Mouse (Mus musculus): ENCODE measurements around the gene Trim72. TPM values are rescaled to one million over a fixed set of nuclear protein-coding genes. Genes with fewer than 3 reads are reported as not detected.

Trim72 gene
- polyA plus RNA-seq, 3 experiments from 2014 or later, result not detected

DNA sequence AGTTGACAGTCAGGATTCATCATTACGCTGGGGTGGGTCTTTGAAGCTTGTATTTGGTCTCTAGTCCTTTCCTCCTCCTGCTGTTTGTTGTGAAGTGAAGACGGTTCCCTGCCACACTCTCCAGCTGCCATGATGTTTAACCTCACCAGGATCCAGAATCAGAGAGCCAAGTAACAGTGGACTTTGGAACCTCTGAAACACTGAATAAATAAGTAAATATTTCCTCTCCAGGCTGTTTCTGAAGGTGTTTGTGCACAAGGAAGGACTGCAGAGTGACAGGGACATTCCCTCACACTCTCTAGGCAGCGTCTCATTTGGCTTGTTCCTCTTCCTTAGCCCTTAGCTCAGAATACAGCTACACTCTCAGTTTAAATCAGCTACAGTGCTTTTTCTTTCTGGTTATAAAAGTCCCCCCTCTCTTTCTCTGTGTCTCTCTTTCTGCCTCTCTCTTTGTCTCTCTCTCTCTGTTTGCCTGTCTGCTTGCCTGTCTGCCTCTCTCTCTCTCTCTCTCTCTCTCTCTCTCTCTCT is 53.2 kb downstream of the Trim72 start:
- ATAC-seq, result no peak

DNA sequence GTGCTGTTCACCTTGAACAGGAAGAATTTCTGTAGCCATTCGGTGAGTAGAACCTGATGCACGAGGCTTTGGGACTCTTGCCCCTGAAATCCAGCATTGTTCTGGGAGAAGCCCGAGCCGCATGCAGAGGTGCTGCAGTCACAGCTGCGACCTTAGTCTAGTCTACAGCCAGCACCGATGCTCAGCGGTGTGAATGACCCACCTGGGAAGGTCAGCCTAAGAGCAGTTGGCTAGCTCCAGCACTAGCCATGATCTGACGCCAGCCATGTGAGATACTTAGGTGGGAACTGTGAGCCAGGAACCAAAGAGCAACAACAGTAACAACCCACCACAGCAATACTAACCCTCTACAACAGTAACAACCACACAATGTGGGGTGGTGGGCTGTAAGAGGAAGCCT is 54.1 kb downstream of the Trim72 start:
- ATAC-seq, result no peak

DNA sequence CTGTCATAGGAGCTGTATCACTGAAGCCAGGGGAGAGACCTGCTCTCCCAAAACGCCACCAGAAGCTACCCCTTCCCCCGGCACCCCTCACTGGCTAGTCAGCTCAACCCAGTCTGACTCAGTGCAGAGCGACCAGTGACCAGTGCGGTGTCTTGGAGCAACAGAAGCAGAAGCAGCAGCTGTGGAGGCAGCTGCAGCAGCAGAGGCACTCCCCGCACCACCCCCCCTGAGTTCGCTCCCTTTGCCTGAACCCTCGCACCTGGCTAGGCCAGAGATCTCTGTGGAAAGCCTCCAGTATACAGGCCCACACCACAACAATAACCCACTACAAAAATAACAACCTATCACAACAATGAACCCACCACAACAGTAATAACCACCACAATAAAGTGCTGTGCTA is 54.8 kb downstream of the Trim72 start:
- no peak for ATAC-seq

DNA sequence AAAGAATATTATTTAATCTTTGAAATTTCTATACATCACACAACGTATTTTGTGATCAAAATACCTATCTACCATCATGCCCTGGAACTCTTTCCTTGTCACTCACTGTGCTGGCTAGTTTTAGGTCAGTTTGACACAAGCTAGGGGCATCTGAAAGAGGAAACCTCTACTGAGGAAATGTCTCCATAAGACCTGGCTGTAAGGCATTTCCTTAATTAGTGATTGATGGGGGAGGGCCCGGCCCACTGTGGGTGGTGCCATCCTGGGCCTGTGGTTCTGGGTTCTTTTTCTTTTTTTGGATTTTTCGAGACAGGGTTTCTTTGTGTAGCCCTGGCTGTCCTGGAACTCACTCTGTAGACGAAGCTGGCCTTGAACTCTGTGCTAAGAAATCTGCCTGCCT is 55.3 kb downstream of the Trim72 start:
- ATAC-seq, result no peak

Other genes starting within 250 kb of the Trim72 start
- gene Orai3, start 234.1 kb upstream of the Trim72 start, polyA plus RNA-seq (2017; shearing (Covaris generic)), result 10 to 100 TPM; 11.3 to 14.3 (median 14.2) TPM
- gene Setd1a, start 227.3 kb upstream of the Trim72 start, polyA plus RNA-seq (2017; shearing (Covaris generic)), result 1 to 10 TPM; 3.9 to 7.9 (median 6.8) TPM
- gene Gm49388, start 218.3 kb upstream of the Trim72 start, polyA plus RNA-seq (2017; shearing (Covaris generic)), result not detected
- gene Hsd3b7, start 203.3 kb upstream of the Trim72 start, polyA plus RNA-seq (2017; shearing (Covaris generic)), result 1 to 10 TPM; 3.6 to 5.5 (median 5.2) TPM
- 10 to 100 TPM; 38.1 to 69.3 (median 57.4) TPM for gene Stx4a, start 179.7 kb upstream of the Trim72 start, polyA plus RNA-seq (2017; shearing (Covaris generic))
- gene Stx1b, start 179.4 kb upstream of the Trim72 start, polyA plus RNA-seq (2017; shearing (Covaris generic)), result under 1 TPM in 1 of 3 experiments, not detected in 2; 0.09 TPM
- gene Zfp646, start 127.7 kb upstream of the Trim72 start, polyA plus RNA-seq (2017; shearing (Covaris generic)), result 10 to 100 TPM; 17.4 to 29.8 (median 23.1) TPM
- 10 to 100 TPM in 2 of 3 experiments, 1 to 10 TPM in 1; 8.6 to 11.1 (median 10.7) TPM for gene Zfp668, start 127.1 kb upstream of the Trim72 start, polyA plus RNA-seq (2017; shearing (Covaris generic))
- gene Prss53, start 113.0 kb upstream of the Trim72 start, polyA plus RNA-seq (2017; shearing (Covaris generic)), result under 1 TPM in 2 of 3 experiments, not detected in 1; 0.54 TPM
- gene Gm21974, start 108.5 kb upstream of the Trim72 start, polyA plus RNA-seq (2017; shearing (Covaris generic)), result not detected
- gene Vkorc1, start 108.3 kb upstream of the Trim72 start, polyA plus RNA-seq (2017; shearing (Covaris generic)), result 10 to 100 TPM; 22.2 to 56.5 (median 56.1) TPM
- gene Bckdk, start 99.9 kb upstream of the Trim72 start, polyA plus RNA-seq (2017; shearing (Covaris generic)), result 10 to 100 TPM; 64.4 to 75.5 (median 66.0) TPM
- gene Kat8, start 91.4 kb upstream of the Trim72 start, polyA plus RNA-seq (2017; shearing (Covaris generic)), result 10 to 100 TPM; 18.5 to 41.8 (median 34.5) TPM
- gene Prss8, start 73.8 kb upstream of the Trim72 start, polyA plus RNA-seq (2017; shearing (Covaris generic)), result not detected
- gene Prss36, start 57.2 kb upstream of the Trim72 start, polyA plus RNA-seq (2017; shearing (Covaris generic)), result 1 to 10 TPM; 1.5 to 3.7 (median 3.0) TPM
- gene Fus, start 36.5 kb upstream of the Trim72 start, polyA plus RNA-seq (2017; shearing (Covaris generic)), result 10 to 100 TPM; 42.5 to 56.3 (median 52.6) TPM
- 100 to 1,000 TPM; 229 to 406 (median 231) TPM for gene Pycard, start 10.1 kb upstream of the Trim72 start, polyA plus RNA-seq (2017; shearing (Covaris generic))
- 1 to 10 TPM in 2 of 3 experiments, under 1 TPM in 1; 0.09 to 1.2 (median 1.1) TPM for gene Itgam, start 58.7 kb downstream of the Trim72 start, polyA plus RNA-seq (2017; shearing (Covaris generic))
- gene Gm49368, start 58.7 kb downstream of the Trim72 start, polyA plus RNA-seq (2017; shearing (Covaris generic)), result under 1 TPM in 1 of 3 experiments, not detected in 2; 0.87 TPM
- 1 to 10 TPM in 1 of 3 experiments, not detected in 2; 1.1 TPM for gene Itgax, start 125.6 kb downstream of the Trim72 start, polyA plus RNA-seq (2017; shearing (Covaris generic))
- gene Itgad, start 150.4 kb downstream of the Trim72 start, polyA plus RNA-seq (2017; shearing (Covaris generic)), result 1 to 10 TPM in 1 of 3 experiments, not detected in 2; 1.0 TPM
- 1 to 10 TPM in 1 of 3 experiments, not detected in 2; 1.5 TPM for gene Cox6a2, start 202.4 kb downstream of the Trim72 start, polyA plus RNA-seq (2017; shearing (Covaris generic))
- 1 to 10 TPM; 4.9 to 5.6 (median 5.5) TPM for gene Armc5, start 233.4 kb downstream of the Trim72 start, polyA plus RNA-seq (2017; shearing (Covaris generic))
- gene 9130023H24Rik, start 234.1 kb downstream of the Trim72 start, polyA plus RNA-seq (2017; shearing (Covaris generic)), result 1 to 10 TPM; 2.6 to 4.9 (median 2.8) TPM
- gene Tgfb1i1, start 242.9 kb downstream of the Trim72 start, polyA plus RNA-seq (2017; shearing (Covaris generic)), result 1 to 10 TPM in 1 of 3 experiments, under 1 TPM in 1, not detected in 1; 0.26 to 1.0 TPM